Mouse (Mus musculus) brain, embryonic 14.5 days (tissue): ENCODE results near the gene Psmb1.

ENCODE experiments used
- CTCF ChIP-seq: fragments of 200-500 bp; IDR thresholded peaks from 2 replicates; pipeline ENCODE4 v1.5.1; 2012; ENCODE audit warnings: inconsistent platforms, mild to moderate bottlenecking, moderate library complexity, borderline replicate concordance; ENCODE audit not compliant: insufficient read depth, insufficient read length; ENCODE audit errors: extremely low read depth
- POLR2A ChIP-seq: fragments of 200-500 bp; IDR thresholded peaks from 2 replicates; pipeline ENCODE4 v1.6.1; 2012; ENCODE audit warnings: mild to moderate bottlenecking, inconsistent platforms, borderline replicate concordance; ENCODE audit not compliant: poor library complexity, insufficient read depth, insufficient read length, severe bottlenecking; ENCODE audit errors: extremely low read depth

GRCm38 (mm10) chr17:15499656-15500394, at the start of gene Psmb1, which contains the start of gene Tbp:
- TF ChIP-seq POLR2A (peak; percentile 33; the same call in 1 of the 2 replicates), CTCF (no peak)
